Mouse (Mus musculus): ENCODE data around the gene Frem1.

DNA sequence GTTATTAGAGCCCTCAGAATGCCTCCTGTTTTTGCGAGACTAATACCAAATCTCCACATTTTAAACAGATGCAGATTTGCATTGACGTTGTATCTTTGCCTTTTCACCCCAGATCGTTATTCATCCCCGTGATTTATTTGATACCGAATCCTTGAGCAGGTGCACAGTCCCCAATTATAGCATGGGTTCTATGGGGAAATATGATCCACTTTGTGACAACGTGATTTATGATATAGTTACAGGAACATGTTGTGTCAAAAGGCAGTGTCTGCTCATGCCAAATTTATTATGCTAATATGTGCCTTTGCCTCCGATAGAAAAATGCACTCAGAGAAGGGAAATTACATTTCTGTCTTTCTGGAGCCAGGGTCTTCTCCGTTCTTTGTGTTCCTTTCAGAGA is 102.6 kb downstream of the Frem1 start:
- no peak for TF ChIP-seq CTCF (IDR thresholded peaks at IDR 0.05; ENCODE audit: low read depth, low read length)
- TF ChIP-seq POLR2AphosphoS5 (IDR thresholded peaks at IDR 0.05; ENCODE audit: insufficient replicate concordance, low read depth, low read length), result no peak
- TF ChIP-seq TAL1 (conservative IDR thresholded peaks at IDR 0.05; ENCODE audit: low read depth, low read length), result no peak
- no peak for TF ChIP-seq GATA2 (IDR thresholded peaks at IDR 0.05; ENCODE audit: borderline replicate concordance, low read depth, low read length)
